Mouse (Mus musculus): ENCODE measurements around the gene Glrx3. TPM values are rescaled to one million over a fixed set of nuclear protein-coding genes. Genes with fewer than 3 reads are reported as not detected.

Gene Glrx3
- 263 and 302 TPM in 2 replicates for polyA plus RNA-seq (2014; fragmentation: Nextera tagmentation; extraction: Ambion mirVana)

DNA sequence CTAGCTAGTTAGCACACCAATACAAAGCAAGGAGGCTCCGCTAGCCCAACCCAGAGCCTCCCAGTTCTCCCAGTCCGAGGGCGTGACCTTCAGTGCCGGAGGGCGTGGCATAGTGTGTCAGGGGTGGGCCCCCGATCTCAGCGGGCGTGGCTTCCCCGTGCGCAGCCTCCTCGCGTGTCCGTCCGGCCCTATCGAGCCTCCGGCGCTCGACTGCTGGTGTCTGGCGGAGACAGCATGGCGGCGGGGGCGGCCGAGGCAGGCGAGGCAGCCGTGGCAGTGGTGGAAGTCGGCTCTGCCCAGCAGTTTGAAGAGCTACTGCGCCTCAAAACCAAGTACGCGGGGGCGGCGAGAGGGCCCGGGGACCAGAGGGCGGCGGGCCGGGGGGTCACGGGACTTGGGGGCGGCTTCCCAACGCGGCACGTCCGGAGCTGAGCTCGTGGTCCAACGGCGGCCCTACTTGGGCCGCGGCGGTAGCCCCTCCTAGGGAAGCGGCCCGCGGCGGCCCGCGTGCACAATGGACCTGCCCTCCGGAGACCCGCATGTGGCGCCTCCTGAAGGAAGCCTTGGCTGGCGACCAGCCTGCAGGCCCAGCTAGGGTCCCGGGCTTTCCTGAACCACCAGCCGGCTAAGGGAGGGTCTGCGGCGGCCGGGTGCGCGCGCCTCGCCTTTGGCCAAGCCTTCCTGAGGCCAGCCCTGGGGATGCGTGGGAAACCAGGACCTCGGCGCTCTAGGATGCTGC is at the start of gene Glrx3:
TSS of gene Glrx3 (plus strand) at position 175 of the 739 bp plus-strand sequence.
- Histone ChIP-seq H3K9ac (replicated peaks; ENCODE audit: low read length) (peak within 1 kb of the TSS; percentile 91), H3K4me1 (ENCODE audit: control insufficient read depth, insufficient read depth, low read length) (peaks cover 10% of the 10 kb centered on the region; the same call in 1 of the 2 replicates)
- peak; percentile 94 for ATAC-seq (ENCODE audit: low FRiP score, low TSS enrichment)

DNA sequence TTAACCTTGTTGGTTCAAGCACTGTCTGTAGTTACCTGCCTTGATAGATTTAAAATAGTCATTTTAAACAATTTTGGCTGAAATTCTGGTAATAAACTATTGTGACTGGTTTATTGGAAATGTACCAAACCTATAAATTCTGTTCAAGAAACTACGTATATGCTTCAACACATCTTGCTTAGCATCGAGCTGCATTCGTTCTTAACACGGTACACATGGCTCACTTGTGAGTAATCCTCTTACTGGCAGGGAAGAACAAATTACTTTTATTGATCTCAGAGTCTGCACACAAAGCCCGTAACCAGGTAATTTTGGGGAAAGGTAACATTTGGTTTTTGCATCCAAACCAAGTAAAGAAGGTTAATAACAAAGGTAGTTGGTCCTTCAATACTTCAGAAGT is 49.6 kb upstream of the Glrx3 start:
- Histone ChIP-seq H3K4me1 (ENCODE audit: control insufficient read depth, insufficient read depth, low read length) (no peaks in the 10 kb centered on the region), H3K4me2 (ENCODE audit: low read length) (no peak overlapping the region), H3K27me3 (ENCODE audit: control insufficient read depth, insufficient read depth, low read length) (no peaks in the 10 kb centered on the region), H3K4me3 (replicated peaks; ENCODE audit: low read depth, low read length) (no peak overlapping the region), H3K9me3 (ENCODE audit: control insufficient read depth, low read length) (no peaks in the 10 kb centered on the region), H3K9ac (replicated peaks; ENCODE audit: low read length) (no peak overlapping the region), H3K27ac (replicated peaks; ENCODE audit: low read depth, low read length) (no peak overlapping the region), H3K36me3 (ENCODE audit: control insufficient read depth, insufficient read depth, low read length) (no peaks in the 10 kb centered on the region)
- WGBS = 80% methylated on average over 5 of the region's 5 CpGs
- ATAC-seq (ENCODE audit: low FRiP score, low TSS enrichment) (no peak), DNase-seq (no peak)

More for the DNA sequence above, at the start of gene Glrx3:
- Histone ChIP-seq H3K36me3 (ENCODE audit: control insufficient read depth, insufficient read depth, low read length) (no peaks in the 10 kb centered on the region), H3K4me2 (ENCODE audit: low read length) (peak within 1 kb of the TSS; percentile 69), H3K4me3 (replicated peaks; ENCODE audit: low read depth, low read length) (peak within 1 kb of the TSS; percentile 95), H3K27ac (replicated peaks; ENCODE audit: low read depth, low read length) (peak within 1 kb of the TSS; percentile 86), H3K9me3 (ENCODE audit: control insufficient read depth, low read length) (no peaks in the 10 kb centered on the region), H3K27me3 (ENCODE audit: control insufficient read depth, insufficient read depth, low read length) (no peaks in the 10 kb centered on the region)
- under 1% methylated on average over 66 of the region's 69 CpGs for WGBS
- peak; percentile 95 for DNase-seq

DNA sequence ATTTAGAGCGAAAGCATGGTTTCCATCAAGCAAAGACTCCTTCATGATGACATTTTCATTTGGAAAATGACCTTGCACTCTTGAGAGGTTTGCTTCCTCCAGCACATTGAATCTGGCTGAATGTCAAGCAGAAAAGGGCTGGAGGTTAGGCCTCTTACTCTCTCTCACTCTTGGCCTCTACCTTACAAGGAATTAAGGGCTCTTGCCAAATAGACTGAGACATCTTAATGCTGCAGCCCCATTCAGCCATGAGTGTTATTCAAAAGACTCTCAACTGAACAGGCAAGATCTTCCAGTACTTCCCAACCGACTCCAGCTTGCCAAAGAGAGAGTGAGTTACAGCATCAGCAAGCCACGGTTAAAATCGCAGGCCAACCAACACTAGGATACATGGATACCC is 42.0 kb upstream of the Glrx3 start:
- Histone ChIP-seq H3K9ac (replicated peaks; ENCODE audit: low read length) (no peak overlapping the region), H3K4me1 (ENCODE audit: control insufficient read depth, insufficient read depth, low read length) (no peaks in the 10 kb centered on the region), H3K36me3 (ENCODE audit: control insufficient read depth, insufficient read depth, low read length) (no peaks in the 10 kb centered on the region), H3K4me2 (ENCODE audit: low read length) (no peak overlapping the region), H3K9me3 (ENCODE audit: control insufficient read depth, low read length) (no peaks in the 10 kb centered on the region), H3K4me3 (replicated peaks; ENCODE audit: low read depth, low read length) (no peak overlapping the region), H3K27ac (replicated peaks; ENCODE audit: low read depth, low read length) (no peak overlapping the region), H3K27me3 (ENCODE audit: control insufficient read depth, insufficient read depth, low read length) (no peaks in the 10 kb centered on the region)
- 88% methylated on average over 4 of the region's 4 CpGs for WGBS
- DNase-seq (no peak), ATAC-seq (ENCODE audit: low FRiP score, low TSS enrichment) (no peak)

DNA sequence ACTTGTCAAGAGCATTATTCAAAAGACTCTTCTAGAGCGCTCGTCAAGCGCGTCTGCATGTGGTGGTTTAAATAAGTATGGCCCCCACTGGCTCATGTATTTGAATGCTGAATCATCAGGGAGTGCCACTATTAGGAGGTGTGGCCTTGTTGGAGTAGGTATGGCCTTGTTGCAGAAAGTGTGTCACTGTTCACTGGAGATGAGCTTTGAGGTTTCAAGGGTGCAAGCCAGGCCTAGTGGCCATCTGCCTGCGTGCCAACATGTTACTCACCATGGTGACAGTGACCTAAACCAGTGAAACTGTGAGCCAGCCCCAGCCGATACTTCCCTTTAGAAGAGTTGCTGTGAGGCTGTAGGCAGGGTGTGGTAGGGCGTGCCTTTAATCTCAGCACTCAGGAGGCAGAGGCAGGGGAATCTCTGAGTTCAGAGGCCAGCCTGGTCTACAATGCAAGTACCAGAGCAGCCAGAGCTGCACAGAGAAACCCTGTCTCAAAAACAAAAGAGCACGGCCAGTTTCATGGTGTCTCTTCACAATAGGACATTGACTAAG is 40.0 kb upstream of the Glrx3 start:
- Histone ChIP-seq H3K36me3 (ENCODE audit: control insufficient read depth, insufficient read depth, low read length) (no peaks in the 10 kb centered on the region), H3K27ac (replicated peaks; ENCODE audit: low read depth, low read length) (no peak overlapping the region), H3K9ac (replicated peaks; ENCODE audit: low read length) (no peak overlapping the region), H3K4me3 (replicated peaks; ENCODE audit: low read depth, low read length) (no peak overlapping the region), H3K27me3 (ENCODE audit: control insufficient read depth, insufficient read depth, low read length) (no peaks in the 10 kb centered on the region), H3K9me3 (ENCODE audit: control insufficient read depth, low read length) (no peaks in the 10 kb centered on the region), H3K4me2 (ENCODE audit: low read length) (no peak overlapping the region), H3K4me1 (ENCODE audit: control insufficient read depth, insufficient read depth, low read length) (no peaks in the 10 kb centered on the region)
- DNase-seq = no peak
- ATAC-seq (ENCODE audit: low FRiP score, low TSS enrichment) = no peak
- 95% methylated on average over 8 of the region's 8 CpGs for WGBS

DNA sequence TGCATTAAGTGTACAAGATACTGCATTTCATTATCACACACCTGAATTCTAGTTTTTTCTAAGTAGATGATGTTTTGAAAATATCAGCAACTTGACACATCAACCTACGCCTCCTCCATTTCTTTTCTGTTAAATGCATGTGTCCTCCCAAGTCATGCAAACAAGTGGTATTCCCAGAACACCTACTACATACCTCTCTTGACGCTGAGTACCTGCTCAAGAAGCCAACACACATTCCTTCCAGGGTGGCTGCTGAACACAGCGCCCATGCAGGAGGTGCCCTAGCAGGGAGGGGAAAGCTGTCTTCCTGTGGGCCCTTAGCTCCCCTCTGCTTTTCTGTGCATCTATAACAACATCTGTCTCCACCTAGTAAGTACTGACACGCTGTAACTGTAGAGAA is 38.4 kb upstream of the Glrx3 start:
- H3K9me3 ChIP-seq (ENCODE audit: control insufficient read depth, low read length) = no peaks in the 10 kb centered on the region
- WGBS = 96% methylated on average over 4 of the region's 4 CpGs
- no peaks in the 10 kb centered on the region for H3K4me1 ChIP-seq (ENCODE audit: control insufficient read depth, insufficient read depth, low read length)
- H3K36me3 ChIP-seq (ENCODE audit: control insufficient read depth, insufficient read depth, low read length) = no peaks in the 10 kb centered on the region
- no peak overlapping the region for H3K27ac ChIP-seq (replicated peaks; ENCODE audit: low read depth, low read length)
- no peak overlapping the region for H3K4me2 ChIP-seq (ENCODE audit: low read length)
- no peak for ATAC-seq (ENCODE audit: low FRiP score, low TSS enrichment)
- H3K4me3 ChIP-seq (replicated peaks; ENCODE audit: low read depth, low read length) = no peak overlapping the region
- no peak for DNase-seq
- H3K27me3 ChIP-seq (ENCODE audit: control insufficient read depth, insufficient read depth, low read length) = no peaks in the 10 kb centered on the region
- H3K9ac ChIP-seq (replicated peaks; ENCODE audit: low read length) = no peak overlapping the region

DNA sequence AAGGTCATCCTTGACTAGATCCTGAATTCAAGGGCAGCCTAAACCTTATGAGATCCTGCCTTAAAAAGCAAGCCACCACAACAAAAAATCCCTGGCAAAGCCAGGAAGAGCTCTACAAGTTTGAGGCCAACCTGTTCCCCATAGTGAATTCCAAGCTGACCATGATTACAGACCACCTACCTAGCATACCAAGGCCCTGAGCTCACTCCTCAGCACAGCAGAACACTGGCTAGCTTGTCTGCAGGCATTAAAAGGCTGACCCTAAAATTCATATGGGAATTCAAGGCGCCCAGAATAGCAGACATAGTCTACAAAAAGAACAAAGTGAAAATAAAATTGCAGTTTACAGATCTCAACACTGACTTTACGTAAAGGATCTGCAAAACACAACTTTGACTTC is 33.3 kb upstream of the Glrx3 start:
- no peak overlapping the region for H3K9ac ChIP-seq (replicated peaks; ENCODE audit: low read length)
- 92% methylated on average over 2 of the region's 2 CpGs for WGBS
- H3K4me3 ChIP-seq (replicated peaks; ENCODE audit: low read depth, low read length) = no peak overlapping the region
- no peaks in the 10 kb centered on the region for H3K27me3 ChIP-seq (ENCODE audit: control insufficient read depth, insufficient read depth, low read length)
- no peaks in the 10 kb centered on the region for H3K9me3 ChIP-seq (ENCODE audit: control insufficient read depth, low read length)
- no peaks in the 10 kb centered on the region for H3K36me3 ChIP-seq (ENCODE audit: control insufficient read depth, insufficient read depth, low read length)
- DNase-seq (no peak), ATAC-seq (ENCODE audit: low FRiP score, low TSS enrichment) (no peak)
- H3K4me2 ChIP-seq (ENCODE audit: low read length) = no peak overlapping the region
- H3K27ac ChIP-seq (replicated peaks; ENCODE audit: low read depth, low read length) = no peak overlapping the region
- no peaks in the 10 kb centered on the region for H3K4me1 ChIP-seq (ENCODE audit: control insufficient read depth, insufficient read depth, low read length)

DNA sequence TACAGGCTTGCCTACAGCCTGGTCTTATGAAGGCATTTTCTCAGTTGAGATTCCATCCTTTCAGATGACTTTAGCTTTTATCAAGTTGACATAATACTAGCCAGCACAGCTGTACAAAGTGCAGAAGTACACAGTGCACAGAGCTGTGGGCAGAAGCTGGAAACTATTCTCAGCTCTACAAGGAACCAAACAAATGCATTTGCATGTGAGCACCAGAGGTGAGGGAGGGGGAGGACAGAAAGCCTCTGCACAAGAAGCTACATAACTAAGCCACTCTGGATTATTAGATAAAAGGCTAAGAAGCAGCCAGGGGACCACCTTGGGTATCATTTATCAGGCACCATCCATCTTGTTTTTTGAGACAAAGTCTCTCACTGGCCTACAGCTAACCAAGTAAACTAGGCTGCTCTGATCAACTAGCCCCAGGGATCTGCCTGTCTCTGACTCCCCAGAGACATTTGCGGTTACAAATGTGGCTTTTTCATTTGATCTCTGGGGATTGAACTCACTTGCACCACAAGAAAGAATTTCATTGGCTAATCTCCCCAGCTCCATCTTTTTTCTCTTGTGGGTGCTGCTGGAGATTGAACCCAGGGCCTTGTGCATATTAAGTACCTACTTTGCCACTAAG is 29.9 kb upstream of the Glrx3 start:
- no peak overlapping the region for H3K4me2 ChIP-seq (ENCODE audit: low read length)
- H3K27ac ChIP-seq (replicated peaks; ENCODE audit: low read depth, low read length) = no peak overlapping the region
- ATAC-seq (ENCODE audit: low FRiP score, low TSS enrichment) (no peak), DNase-seq (no peak)
- H3K4me1 ChIP-seq (ENCODE audit: control insufficient read depth, insufficient read depth, low read length) = 0 out of 2 replicates have a peak, but pooled peaks cover 3% of the 10 kb centered on the region
- H3K27me3 ChIP-seq (ENCODE audit: control insufficient read depth, insufficient read depth, low read length) = no peaks in the 10 kb centered on the region
- H3K9ac ChIP-seq (replicated peaks; ENCODE audit: low read length) = no peak overlapping the region
- H3K36me3 ChIP-seq (ENCODE audit: control insufficient read depth, insufficient read depth, low read length) = no peaks in the 10 kb centered on the region
- 89% methylated on average over 1 of the region's 1 CpGs for WGBS
- H3K9me3 ChIP-seq (ENCODE audit: control insufficient read depth, low read length) = no peaks in the 10 kb centered on the region
- H3K4me3 ChIP-seq (replicated peaks; ENCODE audit: low read depth, low read length) = no peak overlapping the region

DNA sequence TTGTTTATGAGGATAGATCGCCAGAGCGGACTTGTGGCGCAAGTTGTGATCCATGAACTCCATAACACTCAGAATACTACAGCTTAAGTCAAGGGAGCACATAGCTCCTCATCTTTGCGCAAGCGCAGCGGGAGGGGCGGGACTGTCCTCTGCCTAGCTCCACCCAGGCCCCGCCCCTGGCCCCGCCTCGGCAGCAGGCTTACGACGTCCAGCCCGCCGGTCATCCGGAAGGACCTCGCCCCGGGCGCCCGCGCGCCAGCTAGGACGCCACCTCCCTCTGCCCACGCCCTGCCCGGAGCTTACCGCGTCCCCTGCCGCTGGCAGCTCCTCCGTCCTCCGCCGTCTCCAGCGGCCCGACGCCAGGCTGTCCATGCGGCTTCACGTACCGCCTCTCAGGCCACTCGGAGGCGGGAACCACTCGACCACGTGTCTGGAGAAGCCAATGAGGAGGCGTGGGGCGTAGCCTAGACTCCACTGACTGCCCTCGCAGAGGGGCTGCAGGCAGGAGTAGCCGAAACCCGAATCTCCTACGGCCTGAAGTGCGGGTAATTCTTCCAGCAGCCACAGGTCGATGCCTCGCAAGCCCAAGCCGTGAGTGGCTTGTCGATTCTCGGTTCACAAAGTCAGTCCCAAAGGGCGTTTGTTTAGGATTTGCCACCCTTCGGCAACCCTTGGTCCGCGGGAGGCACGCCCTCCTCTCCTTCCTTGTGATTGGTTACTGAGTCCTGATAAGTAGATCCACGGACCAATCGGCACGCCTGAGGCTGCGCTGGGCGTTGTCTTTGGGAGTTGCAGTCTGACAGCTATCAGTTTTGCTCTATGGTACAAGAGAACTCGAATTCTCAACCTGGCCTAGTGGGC is 26.8 kb upstream of the Glrx3 start, which contains the start of gene 9430038I01Rik:
TSS of gene 9430038I01Rik (minus strand) at position 426 of the 861 bp plus-strand sequence.
- Histone ChIP-seq H3K4me1 (ENCODE audit: control insufficient read depth, insufficient read depth, low read length) (0 out of 2 replicates have a peak, but pooled peaks cover 3% of the 10 kb centered on the region), H3K36me3 (ENCODE audit: control insufficient read depth, insufficient read depth, low read length) (no peaks in the 10 kb centered on the region), H3K9ac (replicated peaks; ENCODE audit: low read length) (peak within 1 kb of the TSS; percentile 62), H3K27me3 (ENCODE audit: control insufficient read depth, insufficient read depth, low read length) (no peaks in the 10 kb centered on the region), H3K9me3 (ENCODE audit: control insufficient read depth, low read length) (no peaks in the 10 kb centered on the region), H3K4me3 (replicated peaks; ENCODE audit: low read depth, low read length) (peak within 1 kb of the TSS; percentile 76), H3K27ac (replicated peaks; ENCODE audit: low read depth, low read length) (peak within 1 kb of the TSS; percentile 83), H3K4me2 (ENCODE audit: low read length) (peak within 1 kb of the TSS; percentile 55)
- under 1% methylated on average over 63 of the region's 63 CpGs for WGBS
- ATAC-seq (ENCODE audit: low FRiP score, low TSS enrichment) (peak; percentile 100), DNase-seq (peak; percentile 97)
